Mouse (Mus musculus) thymus, postnatal 4 days (tissue): ENCODE data around the gene Gal3st1.
"Not testable (repeated sequence)": the region's sequence is repeated elsewhere in the genome, so short reads cannot be mapped to it uniquely, and the experiment has no call there.

ENCODE experiments used
- DNase-seq: peaks from one replicate; pipeline ENCODE4 v3.0.0; 2021

Gene Gal3st1

GRCm38 (mm10) chr11:3983863-3984745, 668 bp downstream of the Gal3st1 start:
- DNase-seq = no peak

- no peak for DNase-seq
Observed at GRCm38 (mm10) chr11:3989748-3990147, 6.3 kb downstream of the Gal3st1 start.

GRCm38 (mm10) chr11:3993132-3993531, 9.7 kb downstream of the Gal3st1 start:
- DNase-seq = no peak

- no peak for DNase-seq
Observed at GRCm38 (mm10) chr11:3993914-3994313, 10.5 kb downstream of the Gal3st1 start.

- DNase-seq = no peak
Observed at GRCm38 (mm10) chr11:3995511-3995910, 12.1 kb downstream of the Gal3st1 start.

GRCm38 (mm10) chr11:3996840-3997239, 13.4 kb downstream of the Gal3st1 start:
- DNase-seq = no peak

- peak; percentile 20 for DNase-seq
Observed at GRCm38 (mm10) chr11:3997978-3998720, 14.7 kb downstream of the Gal3st1 start.

- no peak for DNase-seq
Observed at GRCm38 (mm10) chr11:3999547-3999946, 16.1 kb downstream of the Gal3st1 start.

GRCm38 (mm10) chr11:4001603-4002002, 18.2 kb downstream of the Gal3st1 start:
- DNase-seq = peak; percentile 80

- DNase-seq = no peak
Observed at GRCm38 (mm10) chr11:4005220-4005805, 21.9 kb downstream of the Gal3st1 start.

GRCm38 (mm10) chr11:4006462-4006861, 23.0 kb downstream of the Gal3st1 start:
- DNase-seq = no peak

GRCm38 (mm10) chr11:4012616-4013015, 29.2 kb downstream of the Gal3st1 start:
- no peak for DNase-seq

GRCm38 (mm10) chr11:4015796-4016195, 32.4 kb downstream of the Gal3st1 start:
- DNase-seq = not testable (repeated sequence)

- DNase-seq = not testable (repeated sequence)
Observed at GRCm38 (mm10) chr11:4022111-4022510, 38.7 kb downstream of the Gal3st1 start.

GRCm38 (mm10) chr11:4023321-4023720, 39.9 kb downstream of the Gal3st1 start:
- DNase-seq = no peak

GRCm38 (mm10) chr11:4027066-4027465, 43.6 kb downstream of the Gal3st1 start:
- no peak for DNase-seq

GRCm38 (mm10) chr11:4027561-4028334, 44.3 kb downstream of the Gal3st1 start:
- no peak for DNase-seq

GRCm38 (mm10) chr11:4029343-4029742, 45.9 kb downstream of the Gal3st1 start:
- no peak for DNase-seq

GRCm38 (mm10) chr11:4031126-4031941, 47.9 kb downstream of the Gal3st1 start, which contains the start of gene Sec14l4:
Gene Sec14l4 (plus strand): TSS chr11:4031462.
- no peak for DNase-seq

- no peak for DNase-seq
Observed at GRCm38 (mm10) chr11:4031961-4032360, 48.5 kb downstream of the Gal3st1 start.

GRCm38 (mm10) chr11:4033471-4033870, 50.0 kb downstream of the Gal3st1 start:
- no peak for DNase-seq

- no peak for DNase-seq
Observed at GRCm38 (mm10) chr11:4034169-4034568, 50.7 kb downstream of the Gal3st1 start.
